Mouse (Mus musculus): ENCODE measurements at regions not wholly inside any gene's neighbourhood (a gene's known extent, or its start where the extent isn't known, plus 50 kb on each side); places are given as distances from the start of the nearest gene placed in this dataset.

DNA sequence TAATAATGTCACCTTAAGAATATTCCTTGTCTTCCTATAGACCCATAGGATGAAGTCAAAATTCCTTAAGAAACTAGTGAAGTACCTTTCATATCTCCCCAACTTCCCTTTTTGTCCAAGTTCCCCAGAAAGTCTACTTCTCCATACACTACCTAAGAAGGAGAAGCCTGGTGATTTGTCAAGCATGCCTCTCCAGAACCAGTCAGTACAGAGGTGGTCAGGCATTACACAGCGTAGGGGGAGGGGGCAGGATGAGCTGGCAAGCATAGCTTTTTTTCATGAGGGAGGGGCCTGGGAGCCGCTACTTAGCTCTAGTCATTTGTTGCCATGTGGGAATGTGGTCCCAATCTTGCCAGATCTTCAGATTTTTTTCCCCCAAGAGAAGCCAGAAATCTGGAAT, 54.0 kb upstream of the Satb2 start:
- Histone ChIP-seq H3K9me3 (ENCODE audit: control insufficient read depth, low read length) (no peaks in the 10 kb centered on the region), H3K36me3 (ENCODE audit: control insufficient read depth, insufficient read depth, low read length) (no peaks in the 10 kb centered on the region), H3K4me1 (ENCODE audit: control insufficient read depth, insufficient read depth, low read length) (0 out of 2 replicates have a peak, but pooled peaks cover 2% of the 10 kb centered on the region), H3K4me3 (replicated peaks; ENCODE audit: low read length) (no peak overlapping the region), H3K27me3 (ENCODE audit: control insufficient read depth, insufficient read depth, low read length) (no peaks in the 10 kb centered on the region), H3K4me2 (replicated peaks; ENCODE audit: low read depth, low read length, severe bottlenecking) (no peak overlapping the region), H3K27ac (replicated peaks; ENCODE audit: low read depth, low read length) (no peak overlapping the region), H3K9ac (ENCODE audit: low read depth, low read length, severe bottlenecking) (no peak overlapping the region)
- ATAC-seq (ENCODE audit: low FRiP score, low read depth) (no peak), DNase-seq (ENCODE audit: low spot score) (no peak)
- TF ChIP-seq POLR2A (IDR thresholded peaks at IDR 0.05; ENCODE audit: borderline replicate concordance, extremely low read depth, insufficient read depth, insufficient read length), result no peak
- WGBS, result 72% methylated on average over 2 of the region's 2 CpGs

DNA sequence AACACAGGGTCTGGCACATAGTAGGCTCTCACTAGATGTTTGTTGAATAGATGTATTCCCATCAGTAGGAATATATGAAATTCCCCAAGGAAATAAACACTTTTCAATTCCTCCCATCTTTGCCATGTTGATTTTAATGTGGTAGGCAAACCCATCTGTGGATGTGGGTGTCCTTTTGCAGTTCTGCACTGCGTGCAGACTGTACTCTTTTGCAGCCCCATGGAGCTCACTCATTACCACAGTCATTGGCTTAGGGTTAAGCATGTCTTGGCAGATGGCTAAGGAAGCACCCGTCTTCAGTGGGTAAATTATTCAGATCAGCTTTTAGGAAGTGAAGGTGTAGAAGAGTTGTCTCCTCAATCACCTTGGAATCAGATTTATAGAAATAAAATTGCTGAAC, 54.8 kb upstream of the Satb2 start:
- no peak overlapping the region for H3K27ac ChIP-seq (replicated peaks; ENCODE audit: low read depth, low read length)
- no peaks in the 10 kb centered on the region for H3K36me3 ChIP-seq (ENCODE audit: control insufficient read depth, insufficient read depth, low read length)
- DNase-seq (ENCODE audit: low spot score) (no peak), ATAC-seq (ENCODE audit: low FRiP score, low read depth) (no peak)
- H3K4me2 ChIP-seq (replicated peaks; ENCODE audit: low read depth, low read length, severe bottlenecking), result no peak overlapping the region
- TF ChIP-seq POLR2A (IDR thresholded peaks at IDR 0.05; ENCODE audit: borderline replicate concordance, extremely low read depth, insufficient read depth, insufficient read length), result no peak
- H3K9ac ChIP-seq (ENCODE audit: low read depth, low read length, severe bottlenecking), result no peak overlapping the region
- H3K27me3 ChIP-seq (ENCODE audit: control insufficient read depth, insufficient read depth, low read length), result no peaks in the 10 kb centered on the region
- no peak overlapping the region for H3K4me3 ChIP-seq (replicated peaks; ENCODE audit: low read length)
- H3K9me3 ChIP-seq (ENCODE audit: control insufficient read depth, low read length), result no peaks in the 10 kb centered on the region
- H3K4me1 ChIP-seq (ENCODE audit: control insufficient read depth, insufficient read depth, low read length), result 0 out of 2 replicates have a peak, but pooled peaks cover 2% of the 10 kb centered on the region
- WGBS, result 85% methylated on average over 2 of the region's 2 CpGs

DNA sequence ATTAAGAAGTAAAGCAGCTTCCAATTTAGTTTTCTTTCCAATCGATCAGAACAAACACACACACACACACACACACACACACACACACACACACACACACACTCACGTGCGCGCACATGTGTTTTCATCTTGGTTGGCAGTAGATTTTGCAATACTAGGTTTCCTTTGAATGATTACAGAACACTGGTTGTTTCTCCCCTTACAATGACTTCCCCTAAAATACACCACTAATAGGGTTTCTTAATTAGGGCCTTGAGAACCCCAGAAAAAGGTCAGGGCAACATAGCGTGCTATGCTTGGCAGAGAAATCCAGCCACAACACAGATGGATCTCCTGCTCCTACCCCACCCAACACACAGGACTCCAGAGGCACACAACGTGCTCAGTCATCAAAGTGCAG, 56.0 kb upstream of the Satb2 start:
- no peak for TF ChIP-seq POLR2A (IDR thresholded peaks at IDR 0.05; ENCODE audit: borderline replicate concordance, extremely low read depth, insufficient read depth, insufficient read length)
- Histone ChIP-seq H3K4me3 (replicated peaks; ENCODE audit: low read length) (no peak overlapping the region), H3K36me3 (ENCODE audit: control insufficient read depth, insufficient read depth, low read length) (no peaks in the 10 kb centered on the region), H3K27me3 (ENCODE audit: control insufficient read depth, insufficient read depth, low read length) (no peaks in the 10 kb centered on the region), H3K27ac (replicated peaks; ENCODE audit: low read depth, low read length) (no peak overlapping the region), H3K9me3 (ENCODE audit: control insufficient read depth, low read length) (no peaks in the 10 kb centered on the region), H3K9ac (ENCODE audit: low read depth, low read length, severe bottlenecking) (no peak overlapping the region), H3K4me2 (replicated peaks; ENCODE audit: low read depth, low read length, severe bottlenecking) (no peak overlapping the region), H3K4me1 (ENCODE audit: control insufficient read depth, insufficient read depth, low read length) (0 out of 2 replicates have a peak, but pooled peaks cover 2% of the 10 kb centered on the region)
- 67% methylated on average over 6 of the region's 6 CpGs for WGBS
- ATAC-seq (ENCODE audit: low FRiP score, low read depth) (no peak), DNase-seq (ENCODE audit: low spot score) (no peak)

- no peak for TF ChIP-seq POLR2A (IDR thresholded peaks at IDR 0.05; ENCODE audit: borderline replicate concordance, extremely low read depth, insufficient read depth, insufficient read length)
Observed at GRCm38 (mm10) chr1:57036382-57036781, 57.9 kb upstream of the Satb2 start.

DNA sequence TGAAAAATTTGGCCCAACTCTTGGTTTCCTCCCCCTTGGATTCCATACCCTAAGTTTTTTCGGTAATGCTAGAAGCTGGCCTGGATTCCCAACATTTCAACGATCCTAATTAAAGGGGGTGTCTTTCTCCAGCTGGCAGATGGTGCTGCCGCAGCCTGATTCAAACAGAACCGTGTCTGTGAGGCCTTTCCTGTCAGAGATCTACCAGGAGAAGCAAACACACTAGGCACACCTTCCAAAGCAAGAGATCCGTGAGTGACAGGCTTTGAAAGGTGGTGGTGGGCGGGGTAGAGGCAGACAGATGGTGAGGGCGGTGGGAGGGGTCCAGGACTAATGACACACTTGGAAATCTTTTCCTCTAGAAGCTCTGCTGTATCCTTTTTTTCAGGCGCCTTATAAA, 61.8 kb upstream of the Satb2 start:
- DNase-seq (ENCODE audit: low spot score) (no peak), ATAC-seq (ENCODE audit: low FRiP score, low read depth) (no peak)
- H3K9me3 ChIP-seq (ENCODE audit: control insufficient read depth, low read length), result no peaks in the 10 kb centered on the region
- no peak overlapping the region for H3K4me3 ChIP-seq (replicated peaks; ENCODE audit: low read length)
- H3K27me3 ChIP-seq (ENCODE audit: control insufficient read depth, insufficient read depth, low read length), result 0 out of 2 replicates have a peak, but pooled peaks cover 4% of the 10 kb centered on the region
- H3K36me3 ChIP-seq (ENCODE audit: control insufficient read depth, insufficient read depth, low read length), result no peaks in the 10 kb centered on the region
- WGBS, result 30% methylated on average over 8 of the region's 8 CpGs
- no peak overlapping the region for H3K9ac ChIP-seq (ENCODE audit: low read depth, low read length, severe bottlenecking)
- TF ChIP-seq POLR2A (IDR thresholded peaks at IDR 0.05; ENCODE audit: borderline replicate concordance, extremely low read depth, insufficient read depth, insufficient read length), result no peak
- H3K4me1 ChIP-seq (ENCODE audit: control insufficient read depth, insufficient read depth, low read length), result 0 out of 2 replicates have a peak, but pooled peaks cover 2% of the 10 kb centered on the region
- H3K27ac ChIP-seq (replicated peaks; ENCODE audit: low read depth, low read length), result no peak overlapping the region
- no peak overlapping the region for H3K4me2 ChIP-seq (replicated peaks; ENCODE audit: low read depth, low read length, severe bottlenecking)

More at GRCm38 (mm10) chr1:57036382-57036781, 57.9 kb upstream of the Satb2 start:
- H3K4me3 ChIP-seq (replicated peaks; ENCODE audit: low read length), result no peak overlapping the region
- H3K9ac ChIP-seq (ENCODE audit: low read depth, low read length, severe bottlenecking), result no peak overlapping the region
- H3K27me3 ChIP-seq (ENCODE audit: control insufficient read depth, insufficient read depth, low read length), result no peaks in the 10 kb centered on the region
- ATAC-seq (ENCODE audit: low FRiP score, low read depth), result no peak
- no peak overlapping the region for H3K4me2 ChIP-seq (replicated peaks; ENCODE audit: low read depth, low read length, severe bottlenecking)
- no peaks in the 10 kb centered on the region for H3K36me3 ChIP-seq (ENCODE audit: control insufficient read depth, insufficient read depth, low read length)
- DNase-seq (ENCODE audit: low spot score), result no peak
- WGBS, result 46% methylated on average over 3 of the region's 3 CpGs
- H3K27ac ChIP-seq (replicated peaks; ENCODE audit: low read depth, low read length), result no peak overlapping the region
- no peaks in the 10 kb centered on the region for H3K9me3 ChIP-seq (ENCODE audit: control insufficient read depth, low read length)
- H3K4me1 ChIP-seq (ENCODE audit: control insufficient read depth, insufficient read depth, low read length), result 0 out of 2 replicates have a peak, but pooled peaks cover 2% of the 10 kb centered on the region

GRCm38 (mm10) chr1:57041578-57041977, 63.1 kb upstream of the Satb2 start:
- no peak for TF ChIP-seq POLR2A (IDR thresholded peaks at IDR 0.05; ENCODE audit: borderline replicate concordance, extremely low read depth, insufficient read depth, insufficient read length)
- DNase-seq (ENCODE audit: low spot score) (no peak), ATAC-seq (ENCODE audit: low FRiP score, low read depth) (no peak)
- Histone ChIP-seq H3K36me3 (ENCODE audit: control insufficient read depth, insufficient read depth, low read length) (no peaks in the 10 kb centered on the region), H3K9me3 (ENCODE audit: control insufficient read depth, low read length) (no peaks in the 10 kb centered on the region), H3K27ac (replicated peaks; ENCODE audit: low read depth, low read length) (no peak overlapping the region), H3K4me3 (replicated peaks; ENCODE audit: low read length) (no peak overlapping the region), H3K27me3 (ENCODE audit: control insufficient read depth, insufficient read depth, low read length) (0 out of 2 replicates have a peak, but pooled peaks cover 4% of the 10 kb centered on the region), H3K9ac (ENCODE audit: low read depth, low read length, severe bottlenecking) (no peak overlapping the region), H3K4me1 (ENCODE audit: control insufficient read depth, insufficient read depth, low read length) (0 out of 2 replicates have a peak, but pooled peaks cover under 1% of the 10 kb centered on the region), H3K4me2 (replicated peaks; ENCODE audit: low read depth, low read length, severe bottlenecking) (no peak overlapping the region)

All from limb, embryonic 14.5 days (tissue).